Mouse (Mus musculus): ENCODE data around the gene Olfr114.

Gene Olfr114

GRCm38 (mm10) chr17:37592643-37593042 is at the start of gene Olfr114:
Olfr114 (minus strand) TSS chr17:37592743.
- DNase-seq: no peak

DNA sequence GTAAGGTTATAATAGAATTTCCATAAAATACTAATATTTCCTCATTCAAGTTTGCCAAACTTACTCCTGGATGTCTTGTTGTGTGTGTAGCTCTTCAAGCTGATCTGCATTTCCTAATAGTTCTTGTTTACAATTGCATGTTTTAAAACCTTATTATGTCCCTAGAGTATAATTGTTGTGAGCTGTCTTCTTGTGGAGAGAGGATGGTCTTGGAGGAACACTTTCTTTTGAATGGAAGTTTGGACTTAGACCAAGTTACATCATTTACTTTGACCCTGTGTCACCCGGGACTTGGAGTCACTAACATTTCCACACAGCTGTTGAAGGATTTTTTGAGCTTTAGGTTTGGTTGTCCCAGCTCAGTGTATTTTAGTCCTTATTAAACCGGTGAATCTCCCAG is 34.5 kb upstream of the Olfr114 start, which contains the start of the genes Olfr115 and Olfr116:
Olfr115 (minus strand) TSS at position 101 of the 400 bp plus-strand sequence.
Olfr116 (minus strand) TSS at position 191 of the 400 bp plus-strand sequence.
- DNase-seq: no peak

DNA sequence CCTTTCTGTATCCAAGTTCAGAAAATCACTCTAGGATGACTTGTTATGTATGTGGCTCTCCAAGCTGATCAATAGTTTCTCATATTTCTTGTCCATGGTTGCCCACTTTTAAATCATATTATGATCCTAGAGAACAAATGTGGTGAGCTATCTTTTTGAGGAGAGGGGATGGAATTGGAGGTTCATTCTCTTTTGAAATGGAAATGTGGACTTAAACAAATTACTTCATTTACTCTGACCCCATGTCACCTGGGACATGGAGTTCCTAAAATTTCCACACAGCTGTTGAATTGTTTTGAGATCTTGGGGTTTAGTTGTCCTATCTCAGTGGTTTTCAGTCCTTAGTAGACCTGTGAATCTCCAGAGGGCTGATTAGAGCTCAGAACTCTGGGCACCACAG is 15.0 kb downstream of the Olfr114 start, which contains the start of gene Olfr113:
Olfr113 (minus strand) TSS at position 101 of the 400 bp plus-strand sequence.
- DNase-seq: no peak

DNA sequence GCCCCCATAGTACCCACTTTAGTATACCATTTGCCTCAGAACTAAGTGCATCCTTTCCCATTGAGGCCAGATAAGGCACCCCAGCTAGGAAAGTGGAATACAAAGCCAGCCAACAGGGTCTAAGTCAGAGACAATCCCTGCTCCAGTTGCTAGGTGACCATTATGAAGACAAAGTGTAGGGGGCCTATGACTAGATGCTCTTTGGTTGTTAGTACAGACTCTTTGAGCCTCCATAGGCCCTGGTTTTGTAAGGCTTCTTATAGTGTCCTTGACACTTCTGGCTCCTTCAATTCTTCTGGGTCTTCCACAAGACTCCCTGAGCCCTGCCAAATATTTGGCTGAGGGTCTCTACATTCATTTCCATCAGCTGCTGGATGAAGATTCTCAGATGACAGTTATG is 23.2 kb downstream of the Olfr114 start, which contains the start of gene Olfr112:
Olfr112 (minus strand) TSS at position 101 of the 400 bp plus-strand sequence.
- DNase-seq: no peak

- no peak for DNase-seq
Observed at GRCm38 (mm10) chr17:37558913-37559615, 33.5 kb downstream of the Olfr114 start.

DNA sequence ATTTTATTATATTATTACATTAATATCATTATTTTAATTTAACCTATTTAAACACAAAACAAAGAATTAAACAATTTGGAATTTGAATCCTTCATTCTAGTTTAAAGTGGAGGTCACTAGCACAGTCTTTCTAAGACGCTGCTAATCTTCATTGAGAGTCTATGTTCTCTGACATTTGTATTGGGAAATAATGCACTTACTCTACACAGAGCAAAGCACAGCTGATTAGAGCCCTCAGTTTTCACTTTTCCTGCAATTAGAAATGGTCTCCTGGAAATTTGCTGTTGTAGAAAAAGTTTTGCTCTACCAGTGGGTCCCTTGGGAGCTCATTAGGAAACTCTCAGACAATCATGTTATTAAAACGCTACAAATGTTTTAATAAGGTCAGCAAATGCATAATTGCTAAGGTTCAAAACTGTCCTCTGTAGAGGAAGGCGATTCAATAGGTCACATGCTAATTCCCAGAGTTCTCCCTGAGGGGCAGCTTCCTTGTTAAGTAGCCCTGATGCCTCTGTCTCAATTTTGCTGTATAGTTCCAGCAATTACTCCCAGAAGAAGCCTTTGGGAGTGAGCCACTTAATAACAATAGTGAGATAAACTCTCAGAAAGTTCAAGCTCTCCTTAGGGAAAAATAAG is 48.6 kb downstream of the Olfr114 start:
- no peak for DNase-seq

GRCm38 (mm10) chr17:37541454-37542119 is 51.0 kb downstream of the Olfr114 start:
- no peak for DNase-seq
